Mouse (Mus musculus) ES-CJ7 (cell line): ENCODE data around the gene Olfr1402.

Experiments
- DNase-seq: peaks from one replicate; pipeline ENCODE4 v3.0.0; 2011; ENCODE audit warnings: low read depth, low spot score

Gene Olfr1402

GRCm38 (mm10) chr3:97421920-97422319 is at the start of gene Olfr1402:
Gene Olfr1402, minus strand, starts transcription at chr3:97422020.
- DNase-seq, result no peak

GRCm38 (mm10) chr3:97455286-97455685 is 33.5 kb upstream of the Olfr1402 start:
- DNase-seq, result no peak

GRCm38 (mm10) chr3:97438619-97439018 is 16.8 kb upstream of the Olfr1402 start:
- no peak for DNase-seq

- DNase-seq, result peak; percentile 78
These were observed 27.5 kb downstream of the Olfr1402 start for GRCm38 (mm10) chr3:97394289-97394688.

GRCm38 (mm10) chr3:97393079-97393478 is 28.7 kb downstream of the Olfr1402 start:
- peak; percentile 67 for DNase-seq

GRCm38 (mm10) chr3:97370382-97370781 is 51.4 kb downstream of the Olfr1402 start:
- DNase-seq, result no peak

- no peak for DNase-seq
These were observed 58.3 kb downstream of the Olfr1402 start for GRCm38 (mm10) chr3:97363418-97364098.

- peak; percentile 28 for DNase-seq
These were observed 63.4 kb downstream of the Olfr1402 start for GRCm38 (mm10) chr3:97358448-97358847.
